Mouse (Mus musculus) layer of hippocampus, adult 2 months (tissue): ENCODE results near the gene Nav2. TPM values are rescaled to one million over a fixed set of nuclear protein-coding genes. Genes with fewer than 3 reads are reported as not detected.
A peak's percentile ranks its signal among the peaks of the same experiment; 100 is the strongest.

ENCODE experiments used
- DNase-seq, 2 experiments: peaks; one replicate each; pipeline ENCODE4 v3.0.0; 2022; ENCODE audit warnings: low spot score in 2 of 2
- H3K27ac ChIP-seq: fragments of 200-600 bp; 2 replicates; pipeline ENCODE4 v1.8.1; 2022
- H3K4me3 ChIP-seq: fragments of 200-600 bp; 2 replicates; pipeline ENCODE4 v1.8.1; 2022; ENCODE audit warnings: mild to moderate bottlenecking
- CTCF ChIP-seq: fragments of 200-600 bp; conservative IDR thresholded peaks from 2 replicates; pipeline ENCODE4 v1.8.1; 2022; ENCODE audit warnings: antibody characterized with exemption, mild to moderate bottlenecking, moderate library complexity
- total RNA-seq, 2 experiments: library from RNA; stranded (reverse); gene quantifications; 2 replicates each; pipeline ENCODE4 v1.2.3; 2021

The Nav2 gene
- total RNA-seq, 2 experiments from 2014 or later, result 84.8 to 106 TPM

DNA sequence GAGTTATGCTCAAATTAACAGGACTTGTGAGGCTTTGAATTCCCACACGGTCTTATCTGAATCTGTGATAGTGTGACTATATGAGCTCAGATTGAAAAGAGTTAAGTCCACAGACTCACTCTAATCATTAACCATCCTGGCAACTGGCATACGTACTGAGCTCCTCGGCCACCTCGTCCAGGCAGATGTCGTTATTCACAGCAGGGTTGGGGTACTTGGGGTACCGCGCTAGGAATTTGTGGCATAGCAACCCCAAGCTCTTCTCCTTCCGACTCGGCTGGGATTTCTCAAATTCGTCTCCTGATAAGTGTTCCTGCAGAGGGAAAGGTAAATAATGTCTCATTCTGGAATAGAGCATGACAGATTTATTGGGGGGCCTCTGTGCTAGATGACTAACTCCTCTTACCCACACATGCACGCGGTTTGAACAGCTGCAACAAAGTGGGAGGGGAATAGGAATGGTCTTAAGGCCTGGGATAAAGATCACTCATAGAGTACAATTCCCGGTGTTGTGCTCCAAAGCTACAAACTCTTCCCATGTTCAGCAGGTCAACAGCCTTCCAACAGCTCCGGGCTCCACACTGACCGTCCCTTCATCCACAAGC, 30.6 kb upstream of the Nav2 start:
- DNase-seq, result no peak
- Histone ChIP-seq H3K4me3 (no peak overlapping the region), H3K27ac (no peak overlapping the region)
- TF ChIP-seq CTCF, result no peak

DNA sequence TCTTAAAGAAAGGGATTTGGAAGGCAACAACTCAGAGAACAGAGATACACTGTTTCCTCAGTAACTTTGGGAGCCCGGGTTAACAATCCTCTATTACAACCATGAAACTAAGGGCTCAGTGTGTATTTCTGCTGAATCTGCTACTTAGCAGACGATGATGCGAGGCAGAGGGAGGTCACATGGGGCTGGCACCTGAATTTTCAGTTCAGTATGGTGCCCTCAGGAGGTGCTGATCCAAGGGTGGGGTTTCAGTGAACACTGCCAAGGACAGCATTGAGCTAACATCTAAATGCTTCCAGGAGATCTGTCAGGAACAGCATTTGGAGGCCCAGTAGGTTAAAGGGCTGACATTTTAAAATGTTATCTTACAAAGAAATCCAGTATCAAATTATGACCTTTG, 28.9 kb upstream of the Nav2 start:
- no peak for TF ChIP-seq CTCF
- Histone ChIP-seq H3K4me3 (no peak overlapping the region), H3K27ac (no peak overlapping the region)
- no peak for DNase-seq

DNA sequence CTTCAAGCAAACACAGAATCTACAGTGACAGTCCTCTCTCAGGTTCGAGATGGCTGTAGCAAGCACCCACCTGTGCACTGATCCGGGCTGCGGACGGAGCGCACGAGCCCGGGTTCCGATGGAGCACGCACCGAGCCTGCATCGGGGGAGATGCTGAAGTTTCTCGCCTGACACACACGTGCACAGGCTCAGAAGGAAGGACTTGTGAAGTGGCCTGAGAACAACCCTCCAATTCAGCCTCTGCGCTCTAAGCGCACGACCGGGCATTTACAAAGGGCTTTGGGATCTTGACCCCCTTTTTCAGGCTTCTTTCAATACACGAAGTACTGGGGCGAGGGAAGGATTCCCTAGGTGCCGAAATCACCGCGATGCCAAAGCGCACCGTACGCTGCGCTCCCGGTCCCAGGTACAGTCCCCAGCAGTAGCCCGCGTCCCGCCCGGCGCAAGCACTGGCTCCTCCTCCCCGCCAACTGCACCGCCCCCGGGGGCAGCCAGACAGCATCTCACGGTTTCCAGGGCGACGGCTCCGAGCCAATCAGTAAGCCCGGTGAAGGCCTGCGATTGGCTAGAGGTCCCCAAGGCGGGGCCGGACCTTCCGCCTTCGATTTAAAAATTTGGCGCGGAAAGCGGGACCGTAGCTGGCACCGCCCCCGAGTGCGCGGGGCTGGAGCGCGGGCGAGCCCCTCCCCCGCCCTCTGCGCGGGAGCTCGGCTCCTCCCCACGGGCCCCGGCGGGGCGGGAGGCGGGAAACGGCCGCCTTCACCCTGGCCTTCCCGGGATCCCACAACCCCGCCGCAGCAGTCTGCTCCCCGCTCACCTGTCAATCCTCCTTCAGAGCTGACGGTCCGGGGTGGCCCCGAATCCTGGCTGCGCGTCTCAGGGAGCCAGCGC, 27.7 kb upstream of the Nav2 start:
- peak; percentile 94 to 96 for DNase-seq
- no peak for TF ChIP-seq CTCF
- Histone ChIP-seq H3K27ac (no peak overlapping the region), H3K4me3 (peak overlapping the region; percentile 73)

DNA sequence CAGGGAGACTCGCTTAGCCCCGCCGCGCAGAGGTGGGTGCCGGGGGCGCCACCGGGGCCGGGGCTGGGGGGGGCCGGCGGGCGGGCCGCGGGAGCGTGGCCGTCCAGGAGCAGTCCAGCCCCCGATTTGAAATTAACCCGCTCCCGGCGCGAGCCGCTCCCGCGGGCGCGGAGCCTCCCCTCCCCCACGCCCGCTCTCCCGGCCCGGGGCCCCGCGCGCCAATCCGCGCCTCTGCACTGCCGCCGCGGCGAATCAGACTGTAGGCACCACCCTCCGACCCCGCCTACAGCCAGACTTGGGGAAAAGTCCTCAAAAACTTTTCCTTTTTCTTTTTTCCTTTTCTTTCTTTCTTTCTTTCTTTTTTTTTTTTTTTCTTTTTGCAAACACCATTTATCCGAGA, 27.0 kb upstream of the Nav2 start, which contains the start of gene E2f8:
TSS of gene E2f8 (minus strand) at position 111 of the 400 bp plus-strand sequence.
- TF ChIP-seq CTCF, result no peak
- peak in 1 of 2 experiments; percentile 37 for DNase-seq

DNA sequence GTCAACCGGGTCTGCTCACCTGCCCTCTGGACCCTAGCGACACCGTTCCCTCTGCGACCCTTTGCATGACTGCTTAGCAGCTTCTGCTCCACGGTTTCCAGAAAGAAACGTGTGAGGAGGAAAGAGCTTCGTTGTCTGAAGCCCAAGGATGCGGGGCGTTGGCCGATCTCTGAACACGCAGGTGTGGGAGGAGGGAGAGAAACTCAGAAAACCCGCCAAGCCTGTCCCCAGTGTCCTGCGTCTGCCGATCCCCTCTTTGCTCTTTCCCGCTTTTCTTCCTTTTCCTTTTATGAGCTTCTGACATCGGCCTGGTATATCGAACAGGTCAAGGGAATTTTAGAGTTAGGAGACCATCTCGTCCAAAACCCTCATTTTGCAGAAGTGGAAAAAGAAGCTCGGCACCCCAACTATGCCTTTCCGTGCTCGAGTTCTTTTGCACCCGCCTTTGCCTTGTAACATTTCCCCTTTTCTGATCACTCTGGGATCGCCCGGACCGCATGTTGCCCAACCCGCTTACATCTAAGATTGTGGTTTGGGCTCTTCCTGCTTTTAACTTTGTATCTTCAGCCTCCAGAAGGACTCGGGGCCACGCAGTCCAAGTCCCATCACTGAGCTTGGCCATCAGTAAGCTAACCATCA, 26.4 kb upstream of the Nav2 start:
- H3K27ac ChIP-seq, result no peak overlapping the region
- H3K4me3 ChIP-seq, result peak overlapping the region; percentile 73
- no peak for DNase-seq
- no peak for TF ChIP-seq CTCF

More for the DNA sequence above, 27.0 kb upstream of the Nav2 start, which contains the start of gene E2f8:
- Histone ChIP-seq H3K4me3 (peak within 1 kb of the TSS; percentile 73), H3K27ac (no peak within 1 kb of the TSS)

DNA sequence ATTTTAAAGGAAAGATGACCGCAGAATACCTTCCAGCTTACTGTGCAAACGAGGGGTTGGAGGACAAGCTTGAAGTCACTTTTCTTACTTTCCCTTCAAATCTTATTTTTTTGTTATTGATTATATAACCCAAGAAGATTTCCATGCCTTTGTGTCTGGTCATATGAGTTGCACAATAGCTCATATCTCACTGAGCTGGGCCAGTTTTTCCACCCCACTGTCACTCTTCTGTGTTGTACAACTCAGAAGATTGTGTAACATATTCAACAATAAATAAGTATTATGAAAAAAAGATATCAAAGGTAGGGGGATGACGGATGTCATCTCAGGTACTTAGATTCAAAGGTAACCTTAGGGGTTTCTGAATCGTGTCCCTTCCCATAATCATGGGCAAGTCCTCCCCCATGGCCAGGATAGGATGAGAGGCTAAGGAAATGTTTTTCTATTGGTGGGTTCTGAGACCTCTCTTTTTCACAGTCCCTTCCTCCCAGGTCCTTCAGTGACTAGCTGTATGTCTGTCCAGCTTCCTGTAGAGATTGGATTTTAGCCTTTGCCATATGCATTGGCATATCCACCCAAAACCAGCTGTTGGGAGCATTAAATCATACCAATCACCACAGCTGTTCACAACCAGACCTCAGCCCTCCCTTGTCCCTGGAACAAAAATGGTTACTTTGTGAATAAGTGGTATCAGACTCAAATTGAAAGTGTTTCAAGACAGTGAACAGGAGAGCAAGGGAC, 24.8 kb upstream of the Nav2 start:
- Histone ChIP-seq H3K27ac (no peak overlapping the region), H3K4me3 (no peak overlapping the region)
- DNase-seq, result no peak
- no peak for TF ChIP-seq CTCF

DNA sequence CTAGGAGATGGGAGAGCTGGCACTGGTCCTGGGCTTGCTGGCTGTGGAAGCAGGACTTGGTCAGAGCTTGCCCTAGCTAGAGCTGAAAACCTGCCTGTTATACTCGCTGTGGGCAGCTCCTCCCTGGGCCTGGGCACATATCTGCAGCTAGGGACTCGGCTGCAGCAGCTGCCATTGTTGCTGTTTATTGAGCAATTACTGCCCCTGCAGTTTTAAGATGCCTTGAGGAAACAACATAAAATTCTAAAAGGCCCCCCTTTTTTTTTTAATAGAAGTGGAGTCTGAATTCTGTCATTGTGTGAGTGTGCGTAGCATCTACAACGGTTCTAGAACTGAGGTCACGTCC, 24.3 kb upstream of the Nav2 start:
- no peak for DNase-seq
- no peak for TF ChIP-seq CTCF
- Histone ChIP-seq H3K27ac (no peak overlapping the region), H3K4me3 (no peak overlapping the region)

DNA sequence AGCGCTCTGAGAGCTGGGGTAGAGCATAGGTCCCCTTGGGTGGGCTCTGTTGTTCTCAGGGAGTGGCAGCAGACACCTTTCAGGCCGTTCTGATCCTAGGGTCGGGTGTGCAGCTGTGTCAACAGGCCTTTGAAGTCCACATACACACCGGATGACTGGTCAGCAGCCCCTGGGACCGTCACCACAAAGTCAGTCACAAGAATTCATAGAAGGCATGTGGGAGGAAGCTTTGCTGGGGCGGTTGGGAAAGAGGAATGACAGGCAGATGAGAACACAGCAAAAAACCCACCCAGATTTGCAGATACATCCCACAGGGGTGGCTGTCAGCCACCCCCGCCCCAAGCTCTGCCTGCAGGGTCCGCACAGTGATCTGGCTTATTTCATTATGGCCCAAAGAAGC, 20.5 kb upstream of the Nav2 start:
- no peak for DNase-seq
- no peak for TF ChIP-seq CTCF
- H3K27ac ChIP-seq, result no peak overlapping the region
- H3K4me3 ChIP-seq, result no peak overlapping the region

DNA sequence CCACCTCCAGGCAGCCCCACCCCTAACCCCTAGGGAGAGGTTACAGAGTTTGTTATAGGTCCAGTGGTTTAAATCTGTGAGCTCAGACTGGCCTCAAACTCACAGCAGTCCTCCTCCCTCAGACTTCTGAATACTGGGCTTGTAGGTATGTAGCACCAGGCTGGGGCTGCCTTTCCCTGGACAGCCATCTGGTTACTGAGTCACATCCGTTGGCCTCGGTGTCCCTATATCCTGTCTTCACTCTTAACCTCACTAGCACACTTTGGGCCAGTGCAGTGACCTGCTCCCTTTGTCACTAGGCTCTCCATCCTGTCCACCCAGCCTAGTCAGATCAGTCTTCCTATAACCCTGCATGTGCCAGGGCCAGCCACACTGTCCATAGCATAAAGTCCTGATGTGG, 19.8 kb upstream of the Nav2 start:
- no peak overlapping the region for H3K27ac ChIP-seq
- H3K4me3 ChIP-seq, result no peak overlapping the region
- no peak for TF ChIP-seq CTCF
- no peak for DNase-seq

DNA sequence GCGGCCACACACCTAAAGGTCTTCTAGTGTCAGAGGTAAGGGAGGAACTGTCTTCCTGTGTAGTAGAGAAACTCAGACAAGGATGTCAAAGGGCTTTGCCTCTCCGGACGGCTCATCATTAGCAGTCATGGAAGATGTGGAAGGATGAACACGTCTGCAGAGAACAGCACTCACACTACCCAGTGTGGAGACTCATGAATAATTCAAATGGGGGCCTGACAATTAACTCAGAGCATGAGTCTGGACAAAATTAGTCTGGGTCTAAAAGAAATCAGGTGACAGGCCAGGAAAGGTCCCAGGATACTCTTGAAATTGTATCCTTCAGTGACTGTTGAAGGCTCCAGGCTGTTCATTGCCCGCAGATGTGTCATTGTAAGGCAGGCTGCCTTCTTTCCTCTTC, 17.5 kb upstream of the Nav2 start:
- no peak for DNase-seq
- H3K4me3 ChIP-seq, result no peak overlapping the region
- no peak overlapping the region for H3K27ac ChIP-seq
- TF ChIP-seq CTCF, result no peak

DNA sequence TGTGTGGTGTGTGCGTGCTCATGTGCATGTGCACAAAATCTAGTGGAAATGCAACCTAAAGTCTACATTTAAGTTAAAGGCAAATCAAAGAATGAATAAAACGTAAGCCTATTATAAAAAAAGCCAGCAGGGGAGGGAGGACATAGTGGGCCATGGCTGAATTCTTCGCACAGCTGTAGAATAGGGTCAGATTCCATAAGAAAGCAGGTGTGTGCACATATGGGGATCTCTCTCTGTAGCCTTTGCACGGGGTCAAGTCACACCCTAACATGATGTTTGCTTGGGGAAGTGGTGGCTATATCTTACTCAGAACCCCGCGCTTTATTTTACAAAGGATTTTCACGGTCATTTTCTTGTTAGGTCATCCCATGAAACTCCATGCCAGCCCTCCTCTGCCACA, 15.4 kb upstream of the Nav2 start:
- no peak for TF ChIP-seq CTCF
- no peak for DNase-seq
- H3K27ac ChIP-seq, result no peak overlapping the region

DNA sequence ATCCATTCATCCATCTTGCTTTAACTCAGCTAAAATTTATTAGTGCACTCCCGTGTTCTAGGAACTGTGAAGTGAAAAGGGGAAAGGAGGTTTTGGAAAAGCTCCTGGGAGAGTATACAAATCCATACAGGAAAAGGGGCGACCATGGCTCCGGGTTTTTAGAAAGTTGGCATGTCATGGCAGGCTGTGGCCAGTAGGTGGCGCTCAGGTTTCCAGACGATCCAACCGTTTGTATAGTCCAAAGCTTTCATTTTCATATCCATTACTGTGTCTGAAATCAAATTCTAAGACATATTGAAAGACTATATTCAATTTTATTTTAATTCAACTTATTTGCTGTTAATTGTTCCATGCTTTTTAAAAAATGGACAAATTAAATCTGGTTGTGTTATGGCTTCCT, 14.4 kb upstream of the Nav2 start:
- Histone ChIP-seq H3K4me3 (no peak overlapping the region), H3K27ac (no peak overlapping the region)
- peak; percentile 99 for TF ChIP-seq CTCF
- peak; percentile 44 to 73 for DNase-seq

More for the DNA sequence above, 15.4 kb upstream of the Nav2 start:
- H3K4me3 ChIP-seq, result no peak overlapping the region

DNA sequence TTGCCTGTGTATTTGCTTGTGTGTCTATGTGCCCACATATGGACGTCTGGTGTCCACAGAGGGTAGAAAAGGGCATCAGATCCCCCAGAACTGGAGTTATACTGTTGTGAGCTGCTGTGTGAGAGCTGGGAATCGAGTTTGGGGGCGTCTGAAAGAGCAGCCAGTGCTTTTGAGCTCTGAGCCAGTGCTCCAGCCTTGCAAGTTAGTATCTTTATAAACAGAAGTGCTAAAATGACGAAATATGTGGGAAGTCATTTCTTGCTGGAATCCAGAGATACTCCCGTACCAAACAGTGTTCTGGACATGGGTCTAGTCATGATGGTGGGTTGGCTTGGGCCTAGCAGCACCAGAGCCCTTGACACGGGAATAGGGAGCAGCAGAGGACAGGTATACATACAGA, 13.8 kb upstream of the Nav2 start:
- DNase-seq, result no peak
- no peak overlapping the region for H3K27ac ChIP-seq
- TF ChIP-seq CTCF, result no peak
- H3K4me3 ChIP-seq, result no peak overlapping the region
